Comparison of ENCODE assay signal across 24 mouse cellular contexts in the genomic region with DNA sequence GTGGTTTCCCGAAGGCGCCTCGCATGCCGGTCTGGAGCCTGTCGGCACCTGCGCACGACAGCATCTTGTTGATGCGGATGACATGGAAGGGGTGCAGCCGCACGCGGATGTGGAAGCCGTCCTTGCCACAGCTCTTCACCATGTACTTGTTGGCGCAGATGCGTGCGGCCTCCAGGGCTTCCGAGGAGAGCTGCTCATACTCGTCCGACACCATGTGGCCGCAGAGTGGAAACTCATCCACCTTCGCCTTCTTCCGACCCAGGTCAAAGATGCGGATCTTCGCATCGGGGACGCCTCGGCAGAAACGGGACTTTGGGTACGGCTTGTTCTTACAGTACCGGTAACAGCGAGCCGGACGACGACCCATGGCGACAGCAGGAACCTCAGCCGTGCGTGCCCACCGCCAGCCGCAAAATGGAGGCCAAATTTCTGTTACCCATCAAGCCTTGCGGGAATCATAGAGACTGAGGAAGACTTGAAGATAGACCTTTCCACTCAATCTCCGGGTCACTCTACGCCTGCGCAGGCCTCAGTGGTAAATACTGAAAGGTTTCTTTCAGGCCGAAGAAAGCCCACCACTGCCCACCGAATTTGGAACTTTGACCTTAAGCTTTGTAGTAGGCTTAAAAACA. TPM values are rescaled to one million over a fixed set of nuclear protein-coding genes. Genes with fewer than 3 reads are reported as not detected.
"Had no signal": no experiment of that assay in that cellular context is flagged by ENCODE, and none has a peak within 500 bp of the region (broad histone marks: within the 10 kb centered on the region; RNA-seq: fewer than 3 reads in every experiment).

A gene (minus strand): TSS at position 411 of the 632 bp plus-strand sequence.

- DNase-seq: kidney, adult 9 months; kidney, postnatal 36 days; layer of hippocampus, adult 9-11 months; layer of hippocampus, postnatal 36 days; lung, embryonic 14.5 days; lung, postnatal 10 days; lung, postnatal 4 days; right cerebral cortex, adult 18-20 months; right cerebral cortex, postnatal 25 days; thymus, postnatal 4 days had no signal

- H3K4me3 ChIP-seq: limb, embryonic 12.5 days; liver, embryonic 15.5 days had no signal

- H3K4me2 ChIP-seq: limb, embryonic 12.5 days; liver, embryonic 15.5 days; lung, embryonic 14.5 days; midbrain, embryonic 11.5 days had no signal

- H3K9me3 ChIP-seq: liver, embryonic 15.5 days had no signal

- H3K9ac ChIP-seq: limb, embryonic 12.5 days; liver, embryonic 15.5 days; lung, embryonic 14.5 days had no signal

- H3K4me1 ChIP-seq: limb, embryonic 12.5 days; liver, embryonic 15.5 days had no signal

- H3K27me3 ChIP-seq: limb, embryonic 12.5 days; liver, embryonic 15.5 days had no signal

- H3K36me3 ChIP-seq: limb, embryonic 12.5 days; liver, embryonic 15.5 days had no signal

- ATAC-seq: midbrain, embryonic 16.5 days had no signal

- H3K27ac ChIP-seq: kidney, postnatal 0 days; limb, embryonic 12.5 days; liver, embryonic 15.5 days had no signal

RNA-seq across cellular contexts. Expression of the gene that starts here (rescaled TPM):
- total RNA-seq: layer of hippocampus, adult 18-20 months; layer of hippocampus, postnatal 36 days; left cerebral cortex, adult 8-10 months; left cerebral cortex, postnatal 36 days; liver, adult 2 months; megakaryocyte, adult 5-6 weeks had no signal
- polyA plus RNA-seq: kidney, postnatal 0 days; limb, embryonic 12.5 days; liver, adult 2 months; liver, embryonic 15.5 days; lung, embryonic 14.5 days; midbrain, embryonic 11.5 days; midbrain, embryonic 16.5 days; neural tube, embryonic 14.5 days; small intestine, adult 2 months; stomach, embryonic 16.5 days; thymus, postnatal 0 days had no signal
